Mouse (Mus musculus) erythroblast, embryonic 14.5 days (primary cell): ENCODE measurements around the gene Bicdl2.

ENCODE experiments used
- GATA1 ChIP-seq: IDR thresholded peaks from 2 replicates; pipeline ENCODE4 v1.6.1; 2012; ENCODE audit warnings: low read length, inconsistent platforms, mixed read lengths
- TAL1 ChIP-seq: IDR thresholded peaks from 3 replicates; pipeline ENCODE4 v1.6.1; 2012; ENCODE audit warnings: low read length, inconsistent platforms, mixed read lengths

GRCm38 (mm10) chr17:23681086-23681485, 20.8 kb downstream of the Bicdl2 start:
- no peak for TF ChIP-seq GATA1
- no peak for TF ChIP-seq TAL1
